Mouse (Mus musculus): ENCODE results near the gene Sparc. TPM values are rescaled to one million over a fixed set of nuclear protein-coding genes. Genes with fewer than 3 reads are reported as not detected.

Sparc gene
- polyA plus RNA-seq, 1 experiment from 2014 or later, result 931 TPM

DNA sequence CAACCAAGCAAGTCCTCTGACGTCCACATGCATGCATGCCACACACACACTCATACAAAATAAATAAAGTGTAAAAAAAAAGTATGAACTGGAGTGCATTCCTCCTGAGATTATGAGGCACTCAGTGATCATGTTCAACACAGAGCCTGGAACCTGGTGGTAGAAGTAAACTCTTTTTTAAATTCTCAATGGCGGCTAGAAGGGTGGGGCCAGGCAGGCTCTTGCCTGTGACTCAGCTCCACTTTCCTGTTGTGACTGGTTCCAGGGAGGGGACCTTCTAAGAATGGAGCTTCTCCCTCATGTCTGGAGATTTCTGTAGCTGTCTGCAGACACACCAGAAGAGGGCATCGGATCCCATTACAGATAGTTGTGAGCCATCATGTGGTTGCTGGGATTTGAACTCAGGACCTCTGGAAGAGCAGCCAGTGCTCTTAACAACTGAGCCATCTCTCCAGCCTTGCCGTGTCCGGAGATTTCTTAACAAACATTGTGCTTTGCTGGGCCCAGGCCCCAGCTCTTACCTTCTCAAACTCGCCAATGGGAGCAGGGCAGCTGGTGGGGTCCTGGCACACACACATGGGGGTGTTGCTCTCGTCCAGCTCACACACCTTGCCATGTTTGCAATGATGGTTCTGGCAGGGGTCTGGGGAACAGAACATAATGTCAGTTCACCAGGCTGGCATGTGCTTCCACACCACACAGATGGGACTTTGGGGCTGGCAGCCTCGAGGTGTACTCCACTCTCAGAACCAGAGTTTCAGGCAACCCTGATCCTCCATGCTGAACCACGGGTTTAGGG lies 18.1 kb downstream of the Sparc start:
- Histone ChIP-seq H3K4me1 (replicated peaks; ENCODE audit: control insufficient read depth, insufficient read depth, low read length) (no peaks in the 10 kb centered on the region), H3K27ac (ENCODE audit: low read depth, low read length) (0 out of 2 replicates have a peak overlapping the region, but pooled peaks have one; percentile 46), H3K27me3 (replicated peaks; ENCODE audit: control insufficient read depth, insufficient read depth, low read length) (no peaks in the 10 kb centered on the region), H3K4me2 (replicated peaks; ENCODE audit: low read depth) (no peak overlapping the region), H3K4me3 (ENCODE audit: low read depth, low read length) (no peak overlapping the region), H3K36me3 (ENCODE audit: control insufficient read depth, insufficient read depth) (peaks cover 67% of the 10 kb centered on the region), H3K9ac (ENCODE audit: low read depth, low read length) (no peak overlapping the region), H3K9me3 (ENCODE audit: control insufficient read depth) (no peaks in the 10 kb centered on the region)
- no peak for ATAC-seq
- 0 out of 2 replicates have a peak, but pooled peaks have one; percentile 12 for TF ChIP-seq CTCF (IDR thresholded peaks at IDR 0.05; ENCODE audit: low read depth)
- 83% methylated on average over 9 of the region's 9 CpGs for WGBS

DNA sequence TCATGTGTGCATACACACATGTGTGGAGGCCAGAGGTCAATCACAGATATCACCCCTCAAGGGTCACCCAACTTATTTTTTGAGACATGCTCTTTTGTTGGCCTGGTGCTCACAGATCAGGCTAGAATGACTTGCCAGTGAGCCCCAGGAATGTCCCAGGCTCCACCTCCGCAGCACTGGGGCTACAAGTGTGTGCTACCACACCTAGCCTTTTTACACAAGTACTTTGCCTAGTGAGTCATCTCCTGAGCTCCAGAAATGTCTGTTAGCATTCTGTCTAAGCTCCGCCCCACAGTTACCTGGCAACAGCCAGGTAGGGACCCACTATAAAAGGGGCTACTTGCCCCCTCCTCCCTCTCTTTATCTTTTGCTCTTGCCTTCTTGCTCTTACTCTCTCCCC lies 22.1 kb downstream of the Sparc start:
- no peak for ATAC-seq
- no peaks in the 10 kb centered on the region for H3K27me3 ChIP-seq (replicated peaks; ENCODE audit: control insufficient read depth, insufficient read depth, low read length)
- H3K27ac ChIP-seq (ENCODE audit: low read depth, low read length), result no peak overlapping the region
- H3K4me2 ChIP-seq (replicated peaks; ENCODE audit: low read depth), result no peak overlapping the region
- WGBS, result 55% methylated on average over 2 of the region's 2 CpGs
- no peak overlapping the region for H3K9ac ChIP-seq (ENCODE audit: low read depth, low read length)
- H3K4me3 ChIP-seq (ENCODE audit: low read depth, low read length), result no peak overlapping the region
- H3K9me3 ChIP-seq (ENCODE audit: control insufficient read depth), result no peaks in the 10 kb centered on the region
- no peaks in the 10 kb centered on the region for H3K4me1 ChIP-seq (replicated peaks; ENCODE audit: control insufficient read depth, insufficient read depth, low read length)
- no peak for TF ChIP-seq CTCF (IDR thresholded peaks at IDR 0.05; ENCODE audit: low read depth)
- peaks cover 64% of the 10 kb centered on the region; the same call in 1 of the 2 replicates for H3K36me3 ChIP-seq (ENCODE audit: control insufficient read depth, insufficient read depth)

DNA sequence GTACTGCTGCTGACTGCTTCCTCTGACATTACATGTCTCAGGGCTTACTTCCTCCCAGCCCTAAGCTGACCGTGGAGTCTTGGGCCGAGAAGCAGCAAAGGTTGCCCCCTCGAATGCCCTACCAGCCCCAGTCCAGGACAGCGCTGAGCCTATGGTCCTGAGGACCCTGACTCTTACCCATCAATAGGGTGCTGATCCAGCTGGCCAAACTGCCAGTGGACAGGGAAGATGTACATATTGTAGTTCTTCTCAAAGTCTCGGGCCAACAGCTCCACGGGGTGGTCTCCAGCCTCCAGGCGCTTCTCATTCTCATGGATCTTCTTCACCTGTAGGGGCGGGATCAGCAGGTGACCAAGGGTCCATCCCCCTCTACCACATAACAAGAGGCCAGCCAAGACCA lies 24.6 kb downstream of the Sparc start:
- H3K36me3 ChIP-seq (ENCODE audit: control insufficient read depth, insufficient read depth), result peaks cover 53% of the 10 kb centered on the region
- no peaks in the 10 kb centered on the region for H3K4me1 ChIP-seq (replicated peaks; ENCODE audit: control insufficient read depth, insufficient read depth, low read length)
- WGBS, result 91% methylated on average over 8 of the region's 8 CpGs
- TF ChIP-seq CTCF (IDR thresholded peaks at IDR 0.05; ENCODE audit: low read depth), result no peak
- no peaks in the 10 kb centered on the region for H3K27me3 ChIP-seq (replicated peaks; ENCODE audit: control insufficient read depth, insufficient read depth, low read length)
- no peak overlapping the region for H3K4me2 ChIP-seq (replicated peaks; ENCODE audit: low read depth)
- no peak overlapping the region for H3K27ac ChIP-seq (ENCODE audit: low read depth, low read length)
- no peak for ATAC-seq
- no peaks in the 10 kb centered on the region for H3K9me3 ChIP-seq (ENCODE audit: control insufficient read depth)
- H3K4me3 ChIP-seq (ENCODE audit: low read depth, low read length), result no peak overlapping the region
- no peak overlapping the region for H3K9ac ChIP-seq (ENCODE audit: low read depth, low read length)

DNA sequence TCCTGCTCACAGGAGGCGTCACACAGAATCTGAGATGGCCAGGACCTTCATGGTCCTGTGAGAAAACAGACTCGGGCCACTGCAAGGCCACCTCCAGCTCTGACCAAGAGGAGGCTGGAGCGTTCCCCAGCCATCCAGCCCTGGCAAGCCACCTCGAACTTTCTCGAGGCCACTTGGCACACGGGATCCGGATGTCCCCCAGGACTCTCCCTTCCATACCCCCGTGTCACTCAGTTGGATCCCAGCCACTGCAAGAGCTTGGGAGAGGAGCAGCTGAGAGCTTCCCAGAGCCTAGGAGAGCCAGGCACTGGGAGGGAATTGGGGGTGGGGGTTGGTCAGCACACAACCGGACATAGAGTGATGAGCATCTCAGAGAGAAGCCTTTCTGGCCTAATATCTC lies 25.5 kb downstream of the Sparc start:
- Histone ChIP-seq H3K36me3 (ENCODE audit: control insufficient read depth, insufficient read depth) (peaks cover 46% of the 10 kb centered on the region), H3K4me3 (ENCODE audit: low read depth, low read length) (no peak overlapping the region), H3K27ac (ENCODE audit: low read depth, low read length) (no peak overlapping the region), H3K4me2 (replicated peaks; ENCODE audit: low read depth) (no peak overlapping the region), H3K27me3 (replicated peaks; ENCODE audit: control insufficient read depth, insufficient read depth, low read length) (no peaks in the 10 kb centered on the region), H3K9me3 (ENCODE audit: control insufficient read depth) (no peaks in the 10 kb centered on the region), H3K4me1 (replicated peaks; ENCODE audit: control insufficient read depth, insufficient read depth, low read length) (no peaks in the 10 kb centered on the region), H3K9ac (ENCODE audit: low read depth, low read length) (no peak overlapping the region)
- 81% methylated on average over 9 of the region's 9 CpGs for WGBS
- TF ChIP-seq CTCF (IDR thresholded peaks at IDR 0.05; ENCODE audit: low read depth), result no peak
- ATAC-seq, result no peak

DNA sequence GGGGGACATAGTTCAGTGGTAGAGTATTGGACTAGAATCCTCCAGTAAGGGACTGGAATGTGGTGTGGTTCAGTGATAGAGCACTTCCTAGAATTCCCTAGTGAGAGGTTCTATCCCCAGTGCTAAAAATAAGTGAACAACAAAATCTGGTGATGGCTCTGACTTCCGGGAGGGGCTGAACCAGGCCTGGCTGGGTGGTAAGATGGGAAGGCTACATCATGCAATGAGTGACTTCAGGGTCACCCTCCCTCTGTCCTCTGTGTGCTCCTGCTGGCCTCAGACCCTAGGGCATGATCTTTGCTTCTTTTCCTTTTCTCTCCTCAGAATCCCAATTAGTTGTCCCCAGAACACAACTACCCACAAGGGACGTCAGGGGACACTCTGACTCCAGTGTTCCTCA lies 25.9 kb downstream of the Sparc start:
- Histone ChIP-seq H3K4me2 (replicated peaks; ENCODE audit: low read depth) (no peak overlapping the region), H3K9ac (ENCODE audit: low read depth, low read length) (no peak overlapping the region), H3K4me1 (replicated peaks; ENCODE audit: control insufficient read depth, insufficient read depth, low read length) (no peaks in the 10 kb centered on the region), H3K27me3 (replicated peaks; ENCODE audit: control insufficient read depth, insufficient read depth, low read length) (no peaks in the 10 kb centered on the region), H3K4me3 (ENCODE audit: low read depth, low read length) (no peak overlapping the region), H3K9me3 (ENCODE audit: control insufficient read depth) (no peaks in the 10 kb centered on the region), H3K36me3 (ENCODE audit: control insufficient read depth, insufficient read depth) (peaks cover 42% of the 10 kb centered on the region), H3K27ac (ENCODE audit: low read depth, low read length) (no peak overlapping the region)
- no peak for ATAC-seq
- TF ChIP-seq CTCF (IDR thresholded peaks at IDR 0.05; ENCODE audit: low read depth), result no peak
- 83% methylated on average over 2 of the region's 2 CpGs for WGBS

DNA sequence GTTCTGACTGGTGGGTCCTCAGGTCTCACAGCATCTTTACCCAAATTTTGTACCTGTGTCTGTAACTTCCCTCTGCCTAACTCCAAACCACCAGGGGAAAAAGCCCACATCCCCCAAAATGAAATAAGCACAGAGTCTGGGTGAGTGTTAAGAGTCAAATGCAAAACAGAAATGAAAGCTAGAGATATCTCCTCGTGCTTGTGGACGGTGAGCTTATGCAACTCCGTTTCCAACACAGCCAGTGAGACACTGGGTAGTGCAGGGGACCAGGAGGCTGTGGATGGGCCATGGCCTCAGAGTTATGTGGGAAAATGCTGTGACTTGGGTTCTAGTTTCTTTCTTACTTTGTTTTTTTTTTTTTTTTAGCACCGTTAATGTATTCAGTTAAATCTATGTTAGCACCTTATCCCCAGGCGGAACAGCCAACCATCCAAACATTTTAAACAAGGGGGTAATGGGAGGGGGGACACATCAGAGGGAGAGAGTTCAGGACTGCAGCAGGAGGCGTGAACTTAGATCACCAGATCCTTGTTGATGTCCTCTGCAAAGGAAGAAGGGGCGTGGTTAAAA lies 27.8 kb downstream of the Sparc start:
- 67% methylated on average over 7 of the region's 7 CpGs for WGBS
- Histone ChIP-seq H3K9ac (ENCODE audit: low read depth, low read length) (no peak overlapping the region), H3K27ac (ENCODE audit: low read depth, low read length) (no peak overlapping the region), H3K9me3 (ENCODE audit: control insufficient read depth) (no peaks in the 10 kb centered on the region), H3K27me3 (replicated peaks; ENCODE audit: control insufficient read depth, insufficient read depth, low read length) (no peaks in the 10 kb centered on the region), H3K4me1 (replicated peaks; ENCODE audit: control insufficient read depth, insufficient read depth, low read length) (no peaks in the 10 kb centered on the region), H3K36me3 (ENCODE audit: control insufficient read depth, insufficient read depth) (peaks cover 29% of the 10 kb centered on the region), H3K4me3 (ENCODE audit: low read depth, low read length) (no peak overlapping the region), H3K4me2 (replicated peaks; ENCODE audit: low read depth) (no peak overlapping the region)
- TF ChIP-seq CTCF (IDR thresholded peaks at IDR 0.05; ENCODE audit: low read depth), result no peak
- no peak for ATAC-seq

Measured in intestine, postnatal 0 days (tissue).